Mouse (Mus musculus): ENCODE results near the gene Bcas2. TPM values are rescaled to one million over a fixed set of nuclear protein-coding genes. Genes with fewer than 3 reads are reported as not detected.
"Not testable (repeated sequence)": the region's sequence is repeated elsewhere in the genome, so short reads cannot be mapped to it uniquely, and the experiment has no call there.

The Bcas2 gene
- total and polyA plus RNA-seq, 2 experiments from 2014 or later = 33.0 to 96.8 TPM

DNA sequence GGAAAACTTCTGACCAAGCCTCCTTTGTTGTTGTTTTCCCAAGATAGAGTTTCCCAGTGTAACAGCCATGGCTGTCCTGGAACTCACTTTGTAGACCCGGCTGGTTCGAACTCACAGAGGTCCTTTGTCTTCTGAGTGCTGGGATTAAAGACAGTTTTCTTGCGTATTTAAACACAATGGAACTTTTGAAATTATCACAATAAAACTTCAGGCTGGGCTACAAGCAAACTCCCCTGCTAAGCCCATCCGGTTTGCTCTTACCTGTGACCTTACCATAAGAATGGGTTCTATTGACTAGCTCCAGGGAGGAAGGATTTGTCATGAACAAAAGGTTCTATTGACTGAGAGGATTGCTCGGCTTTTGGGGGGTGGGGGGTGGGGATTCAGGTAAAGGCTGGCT, 36.3 kb downstream of the Bcas2 start:
- no peak for TF ChIP-seq EP300 (IDR thresholded peaks at IDR 0.05; ENCODE audit: low read depth)
- TF ChIP-seq CTCF (IDR thresholded peaks at IDR 0.05; ENCODE audit: low read depth) = no peak
- Histone ChIP-seq H3K9me3 (replicated peaks; ENCODE audit: control insufficient read depth, low read length) (no peaks in the 10 kb centered on the region), H3K36me3 (replicated peaks; ENCODE audit: control insufficient read depth, insufficient read depth, low read length) (no peaks in the 10 kb centered on the region), H3K9ac (replicated peaks; ENCODE audit: low read depth, low read length) (no peak overlapping the region), H3K4me1 (ENCODE audit: control insufficient read depth, insufficient read depth) (no peaks in the 10 kb centered on the region), H3K4me2 (ENCODE audit: low read depth, low read length) (no peak overlapping the region), H3K4me3 (ENCODE audit: low read depth, low read length) (no peak overlapping the region), H3K27ac (ENCODE audit: low read depth) (no peak overlapping the region), H3K27me3 (ENCODE audit: control insufficient read depth, insufficient read depth, low read length) (no peaks in the 10 kb centered on the region)
- no peak for ATAC-seq (ENCODE audit: insufficient read depth, low read depth)
- DNase-seq (ENCODE audit: low spot score) = no peak
- WGBS = 64% methylated on average over 5 of the region's 5 CpGs

DNA sequence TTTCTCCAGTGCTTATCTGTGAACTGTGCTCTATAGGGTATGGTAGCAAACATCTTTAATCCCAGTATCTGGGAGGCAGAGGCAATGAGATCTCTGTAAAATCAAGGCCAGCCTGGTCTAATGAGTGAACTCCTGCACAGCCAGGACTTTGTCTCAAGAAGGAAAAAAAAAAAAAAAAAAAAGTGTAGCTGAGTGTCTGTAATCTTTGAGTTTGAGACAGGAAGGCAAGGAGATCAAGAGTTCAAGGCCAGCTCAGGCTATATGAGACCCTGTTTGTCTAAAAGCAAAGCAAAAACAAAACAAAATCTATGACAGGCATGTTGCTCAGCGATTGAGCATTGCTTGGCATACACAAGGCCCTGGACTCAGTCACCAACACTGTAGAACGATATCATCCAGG, 36.8 kb downstream of the Bcas2 start:
- ATAC-seq (ENCODE audit: insufficient read depth, low read depth) = no peak
- no peak for DNase-seq (ENCODE audit: low spot score)
- Histone ChIP-seq H3K4me2 (ENCODE audit: low read depth, low read length) (no peak overlapping the region), H3K9ac (replicated peaks; ENCODE audit: low read depth, low read length) (no peak overlapping the region), H3K9me3 (replicated peaks; ENCODE audit: control insufficient read depth, low read length) (no peaks in the 10 kb centered on the region), H3K4me3 (ENCODE audit: low read depth, low read length) (no peak overlapping the region), H3K27ac (ENCODE audit: low read depth) (no peak overlapping the region), H3K4me1 (ENCODE audit: control insufficient read depth, insufficient read depth) (no peaks in the 10 kb centered on the region), H3K36me3 (replicated peaks; ENCODE audit: control insufficient read depth, insufficient read depth, low read length) (no peaks in the 10 kb centered on the region), H3K27me3 (ENCODE audit: control insufficient read depth, insufficient read depth, low read length) (no peaks in the 10 kb centered on the region)
- TF ChIP-seq CTCF (IDR thresholded peaks at IDR 0.05; ENCODE audit: low read depth) (no peak), EP300 (IDR thresholded peaks at IDR 0.05; ENCODE audit: low read depth) (no peak)
- 70% methylated on average over 2 of the region's 2 CpGs for WGBS

DNA sequence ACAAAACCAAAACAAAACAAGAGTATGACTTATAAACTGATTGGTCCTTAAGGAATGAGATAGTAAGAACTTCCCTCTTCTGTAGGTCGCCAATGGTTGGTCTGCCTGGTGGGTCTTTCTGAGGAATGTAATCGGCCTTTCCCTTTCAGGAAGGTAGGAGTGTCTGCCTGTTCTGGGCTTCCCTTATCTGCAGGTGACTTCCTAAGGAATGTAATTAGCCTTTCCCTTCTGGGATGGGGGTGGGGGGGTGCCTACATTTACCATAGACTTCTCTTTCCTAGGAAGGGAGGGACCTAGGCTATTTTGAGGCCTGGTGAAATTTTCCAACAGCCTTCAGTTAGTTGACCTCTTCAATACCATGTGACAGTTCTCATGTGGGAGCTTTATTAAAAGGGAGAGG, 39.6 kb downstream of the Bcas2 start:
- Histone ChIP-seq H3K9me3 (replicated peaks; ENCODE audit: control insufficient read depth, low read length) (no peaks in the 10 kb centered on the region), H3K36me3 (replicated peaks; ENCODE audit: control insufficient read depth, insufficient read depth, low read length) (no peaks in the 10 kb centered on the region), H3K4me2 (ENCODE audit: low read depth, low read length) (no peak overlapping the region), H3K4me1 (ENCODE audit: control insufficient read depth, insufficient read depth) (no peaks in the 10 kb centered on the region), H3K4me3 (ENCODE audit: low read depth, low read length) (no peak overlapping the region), H3K9ac (replicated peaks; ENCODE audit: low read depth, low read length) (no peak overlapping the region), H3K27ac (ENCODE audit: low read depth) (no peak overlapping the region), H3K27me3 (ENCODE audit: control insufficient read depth, insufficient read depth, low read length) (no peaks in the 10 kb centered on the region)
- 60% methylated on average over 2 of the region's 2 CpGs for WGBS
- ATAC-seq (ENCODE audit: insufficient read depth, low read depth) = no peak
- no peak for DNase-seq (ENCODE audit: low spot score)
- no peak for TF ChIP-seq CTCF (IDR thresholded peaks at IDR 0.05; ENCODE audit: low read depth)
- no peak for TF ChIP-seq EP300 (IDR thresholded peaks at IDR 0.05; ENCODE audit: low read depth)

DNA sequence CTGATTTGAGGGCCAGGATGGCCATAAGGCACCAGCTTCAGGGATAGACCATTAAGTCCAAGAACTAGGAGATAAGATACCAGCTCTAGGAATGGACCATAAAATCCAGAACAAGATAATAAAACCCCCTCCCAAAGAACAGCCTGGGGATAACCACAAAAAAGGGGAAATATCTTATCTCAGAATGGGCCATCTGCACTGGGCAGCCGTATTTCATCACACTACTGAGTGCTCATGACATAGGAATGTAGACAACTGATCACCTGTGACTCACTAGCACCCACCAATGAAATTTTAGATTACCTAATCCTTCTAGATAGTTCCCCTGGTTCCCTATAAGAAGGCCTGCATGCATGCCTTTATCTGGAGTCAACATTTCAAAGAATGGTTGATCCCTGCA, 40.7 kb downstream of the Bcas2 start:
- H3K9ac ChIP-seq (replicated peaks; ENCODE audit: low read depth, low read length) = no peak overlapping the region
- H3K9me3 ChIP-seq (replicated peaks; ENCODE audit: control insufficient read depth, low read length) = no peaks in the 10 kb centered on the region
- 48% methylated on average over 1 of the region's 1 CpGs for WGBS
- TF ChIP-seq EP300 (IDR thresholded peaks at IDR 0.05; ENCODE audit: low read depth) (no peak), CTCF (IDR thresholded peaks at IDR 0.05; ENCODE audit: low read depth) (no peak)
- H3K27ac ChIP-seq (ENCODE audit: low read depth) = no peak overlapping the region
- no peaks in the 10 kb centered on the region for H3K36me3 ChIP-seq (replicated peaks; ENCODE audit: control insufficient read depth, insufficient read depth, low read length)
- H3K27me3 ChIP-seq (ENCODE audit: control insufficient read depth, insufficient read depth, low read length) = no peaks in the 10 kb centered on the region
- DNase-seq (ENCODE audit: low spot score) = no peak
- ATAC-seq (ENCODE audit: insufficient read depth, low read depth) = no peak
- H3K4me3 ChIP-seq (ENCODE audit: low read depth, low read length) = no peak overlapping the region
- H3K4me2 ChIP-seq (ENCODE audit: low read depth, low read length) = no peak overlapping the region
- H3K4me1 ChIP-seq (ENCODE audit: control insufficient read depth, insufficient read depth) = no peaks in the 10 kb centered on the region

DNA sequence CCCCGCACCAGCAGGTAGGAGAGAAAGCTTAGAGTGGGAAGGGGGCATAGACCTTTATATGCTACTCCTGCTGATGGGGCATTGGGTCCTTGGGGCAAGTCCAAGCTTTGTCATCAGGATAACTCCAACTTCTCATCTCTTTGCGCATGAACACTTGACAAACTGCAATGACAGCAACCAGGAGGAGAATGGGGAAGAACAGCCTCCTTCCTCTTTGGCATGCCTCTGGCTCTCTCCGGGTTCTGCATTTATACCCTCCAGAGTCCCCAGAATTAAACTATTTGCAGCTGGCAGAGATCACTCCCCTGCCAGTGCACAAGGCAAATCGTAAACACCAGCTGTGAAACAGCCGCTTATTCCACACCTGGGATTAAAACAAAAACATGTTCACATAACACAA, 42.1 kb downstream of the Bcas2 start:
- Histone ChIP-seq H3K4me2 (ENCODE audit: low read depth, low read length) (no peak overlapping the region), H3K27ac (ENCODE audit: low read depth) (no peak overlapping the region), H3K4me1 (ENCODE audit: control insufficient read depth, insufficient read depth) (no peaks in the 10 kb centered on the region), H3K4me3 (ENCODE audit: low read depth, low read length) (no peak overlapping the region), H3K9me3 (replicated peaks; ENCODE audit: control insufficient read depth, low read length) (no peaks in the 10 kb centered on the region), H3K27me3 (ENCODE audit: control insufficient read depth, insufficient read depth, low read length) (no peaks in the 10 kb centered on the region), H3K36me3 (replicated peaks; ENCODE audit: control insufficient read depth, insufficient read depth, low read length) (no peaks in the 10 kb centered on the region), H3K9ac (replicated peaks; ENCODE audit: low read depth, low read length) (no peak overlapping the region)
- 78% methylated on average over 5 of the region's 5 CpGs for WGBS
- ATAC-seq (ENCODE audit: insufficient read depth, low read depth) (no peak), DNase-seq (ENCODE audit: low spot score) (no peak)
- TF ChIP-seq EP300 (IDR thresholded peaks at IDR 0.05; ENCODE audit: low read depth) = no peak
- TF ChIP-seq CTCF (IDR thresholded peaks at IDR 0.05; ENCODE audit: low read depth) = no peak

DNA sequence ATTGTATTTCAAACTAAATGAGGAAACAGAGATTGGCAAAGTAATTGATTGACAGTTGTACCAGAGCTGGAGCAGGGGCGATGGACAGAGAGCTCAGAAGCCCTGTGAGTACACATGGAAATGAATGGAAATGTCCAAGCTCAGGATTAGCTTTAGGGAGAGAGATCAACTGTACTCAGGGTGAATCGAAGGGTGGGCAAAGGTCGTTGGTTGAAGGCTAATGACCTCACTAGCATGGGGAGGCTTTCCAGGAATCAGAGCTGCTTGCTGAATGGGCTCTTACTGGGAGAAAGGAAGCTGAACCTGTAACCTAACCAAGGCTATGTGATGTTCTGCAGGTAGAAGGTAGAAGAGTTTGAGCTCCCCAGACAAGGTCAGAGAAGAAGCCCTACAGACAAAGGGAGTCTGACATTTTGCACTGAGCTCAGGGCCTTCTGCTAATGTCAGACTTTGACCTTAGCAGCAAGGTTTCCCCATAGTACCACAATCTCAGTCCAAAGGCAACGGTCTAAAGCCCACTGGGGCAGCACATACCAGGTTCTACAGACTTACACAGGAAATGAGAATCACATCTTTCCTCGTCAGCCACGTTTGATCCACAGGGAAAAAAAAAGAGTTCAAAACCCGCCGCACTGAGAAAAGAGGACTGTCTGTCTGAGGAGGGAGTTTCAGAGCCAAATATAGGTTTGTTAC, 43.3 kb downstream of the Bcas2 start:
- Histone ChIP-seq H3K4me2 (ENCODE audit: low read depth, low read length) (no peak overlapping the region), H3K4me3 (ENCODE audit: low read depth, low read length) (no peak overlapping the region), H3K36me3 (replicated peaks; ENCODE audit: control insufficient read depth, insufficient read depth, low read length) (no peaks in the 10 kb centered on the region), H3K27ac (ENCODE audit: low read depth) (no peak overlapping the region), H3K4me1 (ENCODE audit: control insufficient read depth, insufficient read depth) (no peaks in the 10 kb centered on the region), H3K27me3 (ENCODE audit: control insufficient read depth, insufficient read depth, low read length) (no peaks in the 10 kb centered on the region), H3K9me3 (replicated peaks; ENCODE audit: control insufficient read depth, low read length) (no peaks in the 10 kb centered on the region), H3K9ac (replicated peaks; ENCODE audit: low read depth, low read length) (no peak overlapping the region)
- DNase-seq (ENCODE audit: low spot score) (no peak), ATAC-seq (ENCODE audit: insufficient read depth, low read depth) (no peak)
- no peak for TF ChIP-seq EP300 (IDR thresholded peaks at IDR 0.05; ENCODE audit: low read depth)
- TF ChIP-seq CTCF (IDR thresholded peaks at IDR 0.05; ENCODE audit: low read depth) = no peak
- WGBS = 79% methylated on average over 8 of the region's 8 CpGs

DNA sequence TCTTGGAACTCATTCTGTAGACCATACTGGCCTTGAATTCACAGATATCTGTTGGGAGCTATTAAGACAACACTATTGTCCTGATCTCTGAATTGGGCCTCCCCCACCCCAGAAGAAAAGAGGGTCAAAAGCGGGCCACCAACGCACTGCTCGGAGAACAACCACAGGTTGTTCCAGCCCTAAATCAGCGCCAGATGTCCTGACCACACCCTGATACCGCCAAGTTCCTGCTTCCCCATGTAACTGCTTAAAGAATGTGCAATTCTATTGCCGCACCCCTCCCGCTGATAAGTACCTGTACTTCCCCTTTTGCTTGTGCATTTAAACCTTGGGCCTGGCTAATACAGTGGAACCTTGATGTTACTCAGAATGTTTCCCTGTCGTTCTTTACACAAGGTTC, 43.9 kb downstream of the Bcas2 start:
- not testable (repeated sequence) for H3K27me3 ChIP-seq (ENCODE audit: control insufficient read depth, insufficient read depth, low read length); H3K36me3 ChIP-seq (replicated peaks; ENCODE audit: control insufficient read depth, insufficient read depth, low read length); ATAC-seq (ENCODE audit: insufficient read depth, low read depth); H3K9me3 ChIP-seq (replicated peaks; ENCODE audit: control insufficient read depth, low read length); H3K4me1 ChIP-seq (ENCODE audit: control insufficient read depth, insufficient read depth); H3K4me3 ChIP-seq (ENCODE audit: low read depth, low read length); H3K27ac ChIP-seq (ENCODE audit: low read depth); DNase-seq (ENCODE audit: low spot score); H3K9ac ChIP-seq (replicated peaks; ENCODE audit: low read depth, low read length); H3K4me2 ChIP-seq (ENCODE audit: low read depth, low read length)
- WGBS = 84% methylated on average over 8 of the region's 8 CpGs
